Comparison of ENCODE assay signal across 28 mouse cellular contexts in the genomic region with DNA sequence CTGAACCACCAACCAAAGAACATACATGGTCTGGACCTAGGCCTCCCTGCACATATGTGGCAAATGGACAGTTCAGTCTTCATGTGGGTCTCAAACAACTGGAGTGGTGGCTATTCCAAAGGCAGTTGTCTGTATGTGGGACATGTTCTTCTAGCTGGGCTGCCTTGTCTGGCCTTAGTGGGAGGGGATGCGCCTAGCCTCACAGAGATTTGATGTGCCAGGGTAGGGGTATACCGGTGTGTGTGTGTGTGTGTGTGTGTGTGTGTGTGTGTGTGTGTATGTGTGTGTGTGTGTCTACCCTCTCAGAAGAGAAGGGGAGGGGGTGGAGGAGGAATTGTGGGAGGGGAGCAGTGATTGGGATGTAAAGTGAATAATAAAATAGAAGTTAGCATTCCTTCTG.
"Had no signal": no experiment of that assay in that cellular context is flagged by ENCODE, and none has a peak within 500 bp of the region (broad histone marks: within the 10 kb centered on the region; RNA-seq: fewer than 3 reads in every experiment).

No protein-coding gene starts in this region.

- ATAC-seq: forebrain, embryonic 13.5 days; forebrain, embryonic 14.5 days; forebrain, embryonic 15.5 days; forebrain, embryonic 16.5 days; forebrain, postnatal 0 days had no signal

- H3K27me3 ChIP-seq: embryonic facial prominence, embryonic 12.5 days; embryonic facial prominence, embryonic 13.5 days; embryonic facial prominence, embryonic 15.5 days; forebrain, embryonic 12.5 days; forebrain, embryonic 13.5 days; forebrain, embryonic 15.5 days had no signal

- H3K36me3 ChIP-seq: embryonic facial prominence, embryonic 10.5 days; embryonic facial prominence, embryonic 12.5 days; embryonic facial prominence, embryonic 13.5 days; embryonic facial prominence, embryonic 15.5 days; forebrain, embryonic 10.5 days; forebrain, embryonic 12.5 days; forebrain, embryonic 15.5 days had no signal

- H3K9ac ChIP-seq: embryonic facial prominence, embryonic 12.5 days; embryonic facial prominence, embryonic 13.5 days; embryonic facial prominence, embryonic 15.5 days; forebrain, embryonic 12.5 days; forebrain, embryonic 13.5 days; forebrain, embryonic 15.5 days; forebrain, postnatal 0 days had no signal

- H3K4me3 ChIP-seq: embryonic facial prominence, embryonic 10.5 days; embryonic facial prominence, embryonic 12.5 days; embryonic facial prominence, embryonic 13.5 days; embryonic facial prominence, embryonic 15.5 days; erythroblast, embryonic 14.5 days; forebrain, embryonic 10.5 days; forebrain, embryonic 12.5 days; forebrain, embryonic 13.5 days; forebrain, embryonic 15.5 days; gastrocnemius, adult 2 months; heart, adult 2 months had no signal

- H3K4me1 ChIP-seq: embryonic facial prominence, embryonic 10.5 days; embryonic facial prominence, embryonic 12.5 days; embryonic facial prominence, embryonic 13.5 days; embryonic facial prominence, embryonic 15.5 days; forebrain, embryonic 10.5 days; forebrain, embryonic 12.5 days; forebrain, embryonic 13.5 days; forebrain, embryonic 15.5 days had no signal

- H3K27ac ChIP-seq: embryonic facial prominence, embryonic 10.5 days; embryonic facial prominence, embryonic 12.5 days; embryonic facial prominence, embryonic 13.5 days; embryonic facial prominence, embryonic 15.5 days; forebrain, embryonic 10.5 days; forebrain, embryonic 12.5 days; forebrain, embryonic 13.5 days; forebrain, embryonic 15.5 days; gastrocnemius, adult 2 months; heart, adult 2 months had no signal

- H3K4me2 ChIP-seq: embryonic facial prominence, embryonic 12.5 days; embryonic facial prominence, embryonic 13.5 days; embryonic facial prominence, embryonic 15.5 days; forebrain, embryonic 12.5 days; forebrain, embryonic 13.5 days; forebrain, embryonic 15.5 days had no signal

- H3K9me3 ChIP-seq: embryonic facial prominence, embryonic 10.5 days; embryonic facial prominence, embryonic 12.5 days; embryonic facial prominence, embryonic 13.5 days; embryonic facial prominence, embryonic 15.5 days; forebrain, embryonic 10.5 days; forebrain, embryonic 12.5 days; forebrain, embryonic 13.5 days; forebrain, embryonic 15.5 days had no signal

- DNase-seq: cerebellum, adult 2 months; cerebellum, adult 8-10 months; cerebellum, adult 9-10 months; cerebellum, adult 9-11 months; cerebellum, postnatal 10 days; cerebellum, postnatal 14 days; cerebellum, postnatal 25 days; cerebellum, postnatal 36 days; embryo, embryonic 11 days; forebrain, postnatal 0 days; gastrocnemius, adult 2 months; gastrocnemius, postnatal 10 days; gastrocnemius, postnatal 14 days; gastrocnemius, postnatal 25 days; gastrocnemius, postnatal 36 days; heart, adult 18-20 months; heart, adult 2 months had no signal
